Mouse (Mus musculus) left cerebral cortex, postnatal 10 days (tissue): ENCODE results near the gene Prss27. TPM values are rescaled to one million over a fixed set of nuclear protein-coding genes. Genes with fewer than 3 reads are reported as not detected.

Experiments
- DNase-seq, 2 experiments: peaks; one replicate each; pipeline ENCODE4 v3.0.0; 2021 to 2022; ENCODE audit warnings: low spot score in 2 of 2, mixed read lengths in 1 of 2; ENCODE audit errors: extremely low spot score in 1 of 2
- intact Hi-C: fragments of 180-260 bp; cut with DNase I; formaldehyde crosslinking; loops from one replicate; pipeline ENCODE4 v1.15.1; 2025
- total RNA-seq, 2 experiments: library from RNA; stranded (reverse); gene quantifications; 2 replicates each; pipeline ENCODE4 v1.2.3; 2021

Gene Prss27
- not detected for total RNA-seq

DNA sequence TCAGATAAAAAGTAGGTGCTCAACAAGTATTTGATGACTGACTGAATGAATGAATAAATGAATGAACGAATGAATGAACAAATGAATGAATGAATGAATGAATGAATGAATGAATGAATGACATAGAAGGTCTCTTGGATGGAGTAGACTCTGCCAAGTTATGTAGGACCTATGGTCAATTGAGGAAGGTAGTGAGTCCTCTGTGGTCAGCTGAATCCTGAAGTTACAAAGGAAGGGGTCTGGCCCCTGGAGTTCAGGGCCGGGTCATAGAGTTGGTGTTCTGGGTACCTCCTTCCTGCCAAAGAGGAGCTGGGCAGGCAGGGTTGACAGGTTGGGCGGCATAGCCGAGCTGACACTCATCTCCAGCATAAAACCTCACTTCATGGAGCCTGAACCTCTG lies at the start of gene Prss27:
Gene Prss27, plus strand, starts transcription at position 301 of the 400 bp plus-strand sequence.
- DNase-seq, result no peak
- intact Hi-C loops, result no loop called here

DNA sequence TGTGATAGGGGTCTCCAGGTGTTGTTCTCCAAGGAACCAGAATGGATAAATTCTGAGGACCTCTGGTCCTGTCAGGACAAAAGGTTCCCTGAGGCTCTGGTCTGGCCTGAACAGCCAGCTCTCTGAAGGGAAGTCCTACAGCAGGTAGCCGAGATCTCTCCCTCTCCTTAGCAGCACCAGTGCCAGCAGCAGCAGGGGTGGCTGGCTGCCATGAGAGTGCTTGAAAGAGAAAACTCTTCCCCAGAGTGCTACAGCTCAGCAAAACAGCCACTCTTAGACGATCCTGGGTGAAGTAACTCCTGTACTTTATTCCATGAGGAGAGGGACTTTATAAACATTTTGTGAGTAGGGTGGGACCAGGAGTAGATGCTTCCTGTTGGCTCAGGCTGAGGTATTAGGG lies 48.1 kb upstream of the Prss27 start:
- intact Hi-C loops, result no loop called here
- peak in 1 of 2 experiments; percentile 56 for DNase-seq

DNA sequence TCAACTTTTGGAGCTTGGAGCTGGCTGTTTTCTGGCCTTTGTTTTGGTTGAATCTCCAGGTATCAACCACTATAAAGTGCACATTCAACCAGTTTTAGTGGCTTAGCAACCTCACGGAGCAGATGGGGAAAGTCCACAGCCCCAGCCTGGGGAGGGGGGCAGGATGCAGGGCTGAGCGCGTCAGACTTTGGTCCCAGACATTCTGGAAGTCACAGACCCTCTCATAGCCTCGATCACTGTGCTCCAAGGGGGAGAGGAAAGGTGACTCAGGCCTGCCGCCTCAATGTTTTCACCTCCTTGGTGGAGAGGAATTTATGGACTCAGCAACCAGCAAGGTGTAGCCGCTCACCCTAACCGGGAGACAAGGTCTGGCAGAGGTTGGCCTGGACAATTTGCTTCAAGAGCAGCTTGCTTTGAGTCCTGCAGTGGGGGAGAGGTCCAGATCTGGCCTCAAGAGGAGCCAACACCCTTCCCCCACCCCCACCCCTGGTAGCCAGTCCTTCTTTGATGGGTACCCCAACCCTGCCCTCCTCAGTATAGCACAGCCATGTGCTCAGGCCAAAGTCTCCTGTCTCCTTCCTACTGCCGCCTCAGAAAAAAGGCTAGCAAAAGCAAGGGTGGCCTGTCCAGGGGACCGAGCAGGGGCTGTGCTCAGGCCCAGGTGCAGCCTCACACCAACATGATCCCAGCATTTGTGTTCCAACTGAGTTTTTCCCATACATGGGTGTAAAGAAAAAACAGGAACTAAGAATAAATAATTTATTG lies 45.0 kb upstream of the Prss27 start:
- intact Hi-C loops, result no loop called here
- DNase-seq, result peak in 1 of 2 experiments; percentile 26

DNA sequence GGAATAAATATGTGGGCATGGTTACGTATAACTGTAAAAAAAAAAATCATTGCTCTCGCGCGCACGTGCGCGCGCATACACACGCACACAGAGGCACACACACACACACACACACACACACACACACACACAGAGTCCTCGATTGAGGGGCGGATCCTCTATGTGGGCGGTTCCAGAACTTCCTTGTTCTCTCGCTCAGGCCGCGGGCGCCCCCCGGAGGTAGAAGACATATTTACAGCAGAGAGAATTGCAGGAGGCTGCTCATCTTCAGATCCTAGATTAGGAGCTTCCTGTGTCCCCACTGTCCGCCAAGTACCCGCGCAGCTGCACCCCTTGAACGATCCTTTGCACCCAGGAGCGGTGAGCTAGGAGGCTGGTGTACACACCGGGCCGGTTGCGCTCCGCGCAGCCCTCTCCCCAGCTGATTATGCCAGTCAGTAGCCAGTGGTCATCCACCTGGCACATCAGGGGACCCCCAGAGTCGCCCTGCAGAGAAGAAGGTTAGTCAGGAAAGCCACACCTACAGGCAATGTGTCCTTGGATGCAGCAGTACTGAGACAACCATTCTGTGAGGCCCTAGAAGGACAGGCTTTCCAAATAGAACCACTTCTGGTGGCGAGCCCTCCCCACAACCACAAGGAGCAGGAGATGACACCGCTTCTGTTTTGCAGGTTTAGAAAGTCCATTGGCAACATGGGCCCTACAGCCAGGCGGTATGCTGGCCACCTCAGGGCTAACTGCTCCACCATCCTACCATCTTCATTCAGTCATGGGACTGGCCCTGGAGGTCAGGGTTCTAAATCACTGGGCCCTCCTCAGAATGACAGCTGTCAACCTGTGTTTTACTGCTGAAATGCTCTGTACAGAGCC lies 44.1 kb upstream of the Prss27 start:
- intact Hi-C loops, result no loop called here
- DNase-seq, result peak; percentile 93 to 95

DNA sequence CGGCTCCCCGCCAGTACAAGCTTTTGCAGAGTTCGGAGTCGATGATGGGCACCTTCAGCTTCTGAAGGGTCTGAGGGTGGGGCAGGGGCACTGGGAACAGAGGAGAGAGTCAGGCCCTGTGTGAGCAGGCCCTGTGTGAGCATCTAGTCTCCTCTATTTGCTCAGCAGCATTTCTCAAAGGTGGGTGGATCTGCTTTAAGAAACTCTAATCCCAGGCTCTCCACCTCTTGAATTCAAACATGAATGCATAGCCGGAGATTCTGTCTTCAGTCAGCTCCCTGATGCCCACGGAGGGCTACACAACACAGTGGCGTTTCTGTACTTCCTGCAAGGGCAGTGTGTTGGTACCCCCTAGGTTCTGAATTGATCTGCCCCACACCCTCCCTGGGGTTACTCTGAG lies 43.3 kb upstream of the Prss27 start:
- intact Hi-C loops, result no loop called here
- peak in 1 of 2 experiments; percentile 25 for DNase-seq

DNA sequence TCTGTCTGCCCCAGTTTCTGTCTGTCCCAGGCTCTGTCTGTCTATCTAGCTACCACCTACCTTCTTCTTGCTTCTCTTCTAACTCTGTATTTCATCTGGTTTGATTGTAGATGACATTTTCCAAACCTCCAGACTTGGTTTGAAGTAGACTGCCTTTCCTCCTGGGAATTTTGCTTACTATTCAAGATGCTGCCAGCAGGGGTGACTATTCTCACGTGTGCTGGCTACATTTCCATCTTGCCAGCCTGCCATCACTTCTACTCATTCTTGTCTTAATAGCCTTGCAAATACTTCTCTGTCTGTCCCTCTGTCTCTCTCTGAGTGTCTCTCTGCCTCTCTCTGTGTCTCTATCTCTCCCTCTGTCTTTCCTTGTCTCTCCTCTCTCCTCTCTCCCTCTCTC lies 42.5 kb upstream of the Prss27 start:
- no peak for DNase-seq
- intact Hi-C loops, result no loop called here

DNA sequence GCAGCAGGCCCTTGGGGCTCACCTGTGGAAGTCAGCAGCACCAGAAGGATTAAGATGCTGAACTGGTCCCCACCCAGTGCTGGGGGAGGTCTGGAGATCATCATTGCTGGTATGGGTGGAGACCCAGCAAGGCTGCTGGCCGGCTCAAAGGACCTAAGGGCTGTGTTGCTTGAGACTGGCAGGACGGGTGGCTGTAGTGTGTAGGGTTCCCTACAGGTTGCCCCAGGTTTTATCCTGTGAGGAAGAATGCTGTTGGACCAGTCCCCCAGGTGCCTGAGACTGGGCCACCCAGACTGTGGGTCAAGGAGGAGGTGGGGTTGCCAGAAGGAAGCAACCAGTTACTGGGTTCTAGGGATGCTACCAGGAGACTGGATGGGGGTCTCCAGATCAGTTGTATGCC lies 40.0 kb upstream of the Prss27 start, which contains the start of gene Prss22:
Gene Prss22, minus strand, starts transcription at position 200 of the 400 bp plus-strand sequence.
- intact Hi-C loops, result no loop called here
- DNase-seq, result peak in 1 of 2 experiments; percentile 17

DNA sequence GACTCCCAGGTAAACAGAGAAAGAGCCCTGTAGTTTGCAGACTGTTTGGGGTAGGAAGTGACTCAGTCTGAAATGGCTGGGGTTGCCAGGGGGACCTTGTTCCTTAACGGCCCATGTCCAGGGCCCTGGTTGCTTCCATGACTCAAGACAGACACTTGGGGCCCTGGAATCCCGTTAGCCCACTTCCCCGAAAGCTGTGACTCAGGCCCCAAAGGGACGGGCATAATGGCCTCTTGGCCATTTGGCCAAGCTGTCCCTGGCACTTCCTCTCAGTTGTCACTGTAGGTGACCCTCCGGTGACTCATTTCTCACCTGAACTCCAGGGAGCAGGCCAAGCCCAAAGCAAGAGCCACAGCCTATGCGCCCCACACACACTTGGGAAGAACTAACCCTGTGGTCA lies 39.6 kb upstream of the Prss27 start:
- intact Hi-C loops, result no loop called here
- peak in 1 of 2 experiments; percentile 12 for DNase-seq

DNA sequence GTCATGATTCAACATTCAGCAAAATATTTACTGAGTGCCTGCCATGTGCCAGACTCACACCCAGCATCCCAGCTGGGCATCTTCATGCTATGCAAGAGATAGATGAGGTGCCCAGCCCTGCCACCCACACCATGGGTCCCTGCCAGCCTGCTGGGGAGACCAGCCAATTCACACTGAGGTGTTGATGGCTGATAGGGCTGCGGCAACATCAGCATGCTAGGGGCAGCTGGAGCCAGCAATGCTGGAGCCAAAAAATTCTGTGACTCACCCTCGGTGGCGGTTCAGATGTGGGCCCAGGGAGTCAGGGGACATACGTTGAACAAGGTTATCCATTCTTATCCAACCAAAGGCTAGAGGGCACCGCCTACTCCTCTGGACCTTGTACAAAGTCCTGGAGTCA lies 37.5 kb upstream of the Prss27 start:
- intact Hi-C loops, result no loop called here
- DNase-seq, result peak; percentile 51 to 81

DNA sequence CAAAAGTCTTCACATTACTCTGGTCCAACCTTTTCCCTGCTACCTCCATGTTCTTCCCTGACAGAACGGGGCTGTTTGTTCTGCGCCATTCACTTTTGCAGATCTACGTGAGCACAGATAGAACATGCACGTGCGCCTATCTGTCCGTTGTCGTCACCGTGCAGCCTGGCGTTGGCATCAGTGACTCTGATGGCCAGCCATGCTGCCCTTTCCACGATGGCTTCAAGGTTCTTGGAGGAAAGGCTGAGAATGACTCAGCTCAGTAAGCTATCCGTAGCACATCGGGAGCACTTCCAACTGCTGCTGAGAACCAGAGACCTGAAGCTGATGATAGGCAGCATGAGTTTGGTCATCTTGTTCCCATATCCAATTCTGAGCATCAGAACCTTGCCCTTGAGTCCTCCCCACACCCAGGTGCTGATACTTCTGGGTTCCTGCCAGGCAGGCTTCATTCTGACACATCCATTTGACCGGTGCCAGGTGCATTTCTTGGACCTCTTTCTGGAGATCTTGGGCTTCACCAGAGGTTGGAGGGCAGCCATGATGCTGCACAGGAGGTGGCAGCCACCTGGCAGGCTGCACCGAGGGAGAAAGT lies 33.8 kb upstream of the Prss27 start:
- intact Hi-C loops, result no loop called here

DNA sequence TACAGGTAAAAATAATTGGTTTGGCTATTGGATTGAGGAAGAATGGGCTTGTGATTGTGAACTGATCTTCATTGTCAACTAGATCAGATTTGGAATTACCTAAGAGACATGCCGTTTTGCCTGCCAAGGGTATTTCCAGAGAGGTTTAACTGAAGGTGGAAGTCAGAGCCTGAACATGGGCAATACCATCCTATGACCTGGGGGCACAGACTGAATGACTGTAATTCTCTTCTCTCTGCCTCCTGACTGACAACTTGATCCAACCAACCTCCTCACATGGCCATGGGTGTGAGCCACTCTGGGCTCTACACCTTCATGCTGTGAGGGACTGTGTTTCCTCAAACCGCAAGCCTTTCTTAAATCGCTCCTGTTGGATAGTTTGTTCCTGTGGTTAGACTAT lies 32.9 kb upstream of the Prss27 start:
- no peak for DNase-seq
- intact Hi-C loops, result no loop called here

More for the DNA sequence above, 33.8 kb upstream of the Prss27 start:
- no peak for DNase-seq

DNA sequence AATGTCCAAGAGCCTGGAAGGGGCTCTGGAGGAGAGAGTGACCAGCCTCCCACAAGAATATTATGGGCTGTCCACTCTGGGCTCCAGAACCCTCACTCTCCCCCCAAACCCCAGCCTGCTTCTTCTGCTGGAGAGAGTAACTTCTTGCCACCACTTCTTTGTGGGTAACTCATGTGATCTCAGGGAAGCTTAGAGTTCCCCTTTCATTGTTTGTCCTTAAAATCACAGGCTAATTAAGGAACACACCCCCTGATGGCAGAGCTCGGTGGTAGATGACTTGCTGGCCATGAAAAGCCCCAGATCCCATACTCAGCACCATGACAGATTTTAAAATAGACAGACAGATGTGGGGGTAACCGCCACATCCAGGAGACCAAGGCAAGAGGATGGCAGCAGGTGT lies 31.0 kb upstream of the Prss27 start:
- intact Hi-C loops, result no loop called here
- no peak for DNase-seq

DNA sequence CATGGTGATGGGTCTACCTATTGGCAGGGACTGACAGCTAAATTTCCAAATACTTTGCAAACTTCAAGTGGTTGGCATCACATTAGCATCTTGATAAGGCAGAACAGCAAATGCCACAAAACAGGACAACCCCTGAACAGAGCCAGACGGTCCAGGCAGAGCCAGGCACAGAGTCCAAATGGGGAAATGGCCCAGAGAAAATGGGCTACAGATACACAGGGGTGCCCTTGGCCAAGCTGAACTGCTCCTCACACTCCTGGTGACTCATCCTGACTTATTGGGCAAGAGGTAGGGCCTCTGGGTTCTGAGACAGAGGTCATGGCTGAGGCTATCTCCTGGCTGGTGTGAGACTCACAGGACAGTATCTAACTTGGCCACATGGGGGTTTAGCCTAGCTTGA lies 30.6 kb upstream of the Prss27 start:
- intact Hi-C loops, result no loop called here
- no peak for DNase-seq

DNA sequence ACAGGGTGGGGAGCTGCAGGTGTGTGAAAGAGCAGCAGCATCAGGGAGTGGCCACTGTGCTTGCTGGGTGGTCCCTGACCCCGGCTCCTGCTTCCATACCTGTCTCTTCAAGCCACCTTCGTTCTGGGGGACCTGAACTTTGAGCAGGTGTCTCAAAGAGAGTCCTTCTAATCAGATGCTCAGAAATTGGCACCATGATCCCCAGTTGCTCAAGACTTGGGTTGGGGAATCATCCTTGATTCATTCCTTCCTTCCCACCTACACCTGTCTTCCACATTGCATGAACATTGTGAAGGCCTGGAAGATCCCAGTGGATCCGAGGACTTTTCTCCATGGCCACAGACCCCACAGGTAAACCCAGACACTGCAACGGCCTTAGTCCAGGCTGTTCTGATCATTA lies 29.8 kb upstream of the Prss27 start:
- DNase-seq, result no peak
- intact Hi-C loops, result no loop called here

DNA sequence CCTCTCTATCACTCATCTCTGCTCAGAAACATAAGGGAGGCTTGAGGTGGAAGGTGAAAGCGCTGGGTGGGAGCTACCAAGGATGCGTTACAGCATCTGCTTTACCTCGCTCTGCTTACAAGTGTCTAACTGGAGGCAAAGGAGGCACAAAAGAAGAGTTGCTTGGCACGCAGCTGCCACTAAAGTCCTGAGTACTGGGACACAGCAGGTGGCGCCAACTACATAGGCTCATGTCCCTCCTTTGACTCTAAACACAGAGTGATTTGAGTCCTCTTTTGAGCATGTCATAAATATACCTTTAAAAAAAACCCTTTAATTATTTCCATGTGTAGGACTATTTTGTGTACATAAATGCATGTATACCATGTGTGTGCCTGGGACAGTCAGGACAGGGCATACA lies 28.3 kb upstream of the Prss27 start:
- intact Hi-C loops, result no loop called here
- DNase-seq, result no peak

DNA sequence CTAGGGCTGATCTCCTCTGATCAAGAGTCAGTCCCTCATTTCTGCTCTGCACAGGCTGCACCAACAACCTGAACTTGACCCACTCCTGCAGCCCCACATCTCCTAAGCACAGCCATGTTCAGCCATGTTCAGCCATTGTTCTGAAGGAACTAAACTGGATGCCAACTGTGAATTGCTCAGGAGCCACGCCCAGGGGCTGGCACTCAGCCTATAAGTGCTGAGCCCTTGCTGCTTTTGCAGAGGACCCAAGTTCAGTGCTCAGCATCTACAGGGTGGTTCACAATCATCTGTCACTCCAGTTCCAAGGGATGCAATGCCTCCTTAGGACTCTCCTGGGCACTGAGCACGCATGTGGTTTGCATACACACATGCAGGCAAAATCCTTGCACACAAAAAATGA lies 25.0 kb upstream of the Prss27 start:
- intact Hi-C loops, result no loop called here
- DNase-seq, result no peak

DNA sequence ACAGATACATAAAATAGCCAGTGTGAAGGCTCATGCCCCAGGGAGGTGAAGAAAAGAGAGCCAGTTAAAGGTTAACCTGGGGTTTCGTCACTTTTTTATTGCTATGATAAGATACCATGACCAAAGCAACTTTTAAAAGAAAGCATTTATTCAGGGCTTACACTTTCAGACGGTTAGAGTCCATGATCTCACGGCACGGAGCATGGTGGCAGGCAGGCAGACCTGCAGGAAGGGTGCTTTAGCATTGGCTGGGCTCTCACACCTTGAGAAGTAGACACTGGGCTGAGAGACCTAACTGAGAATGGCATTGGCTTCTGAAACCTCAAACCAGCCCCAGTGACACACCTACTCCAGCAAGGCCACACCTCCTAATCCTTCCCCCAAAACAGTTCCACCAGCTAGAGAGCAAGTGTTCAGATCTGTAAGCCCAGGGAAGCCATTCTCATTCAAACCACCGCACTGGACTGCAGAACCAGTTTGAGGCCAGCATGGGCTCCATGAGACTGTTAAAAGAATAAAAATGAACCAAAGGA lies 23.4 kb upstream of the Prss27 start:
- DNase-seq, result no peak
- intact Hi-C loops, result no loop called here

DNA sequence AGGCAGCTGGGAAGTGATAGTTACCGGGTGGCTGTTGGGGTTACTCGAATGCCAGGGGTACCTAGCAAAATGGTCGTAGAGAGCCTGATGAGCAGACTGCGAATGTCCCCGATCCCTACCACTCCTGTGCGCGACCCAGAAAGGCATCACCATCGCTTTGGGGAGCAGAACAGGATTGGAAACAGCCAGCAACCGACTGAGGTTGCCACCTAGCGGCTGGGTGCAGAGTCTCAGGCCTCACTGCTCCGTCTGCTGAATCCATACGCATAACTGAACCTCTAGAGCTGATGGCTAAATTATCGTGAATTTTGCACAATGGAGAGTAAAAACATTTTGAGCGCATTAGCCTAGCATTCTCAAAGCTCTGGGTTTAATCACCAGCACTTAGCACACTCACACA lies 22.2 kb upstream of the Prss27 start:
- no peak for DNase-seq
- intact Hi-C loops, result no loop called here

DNA sequence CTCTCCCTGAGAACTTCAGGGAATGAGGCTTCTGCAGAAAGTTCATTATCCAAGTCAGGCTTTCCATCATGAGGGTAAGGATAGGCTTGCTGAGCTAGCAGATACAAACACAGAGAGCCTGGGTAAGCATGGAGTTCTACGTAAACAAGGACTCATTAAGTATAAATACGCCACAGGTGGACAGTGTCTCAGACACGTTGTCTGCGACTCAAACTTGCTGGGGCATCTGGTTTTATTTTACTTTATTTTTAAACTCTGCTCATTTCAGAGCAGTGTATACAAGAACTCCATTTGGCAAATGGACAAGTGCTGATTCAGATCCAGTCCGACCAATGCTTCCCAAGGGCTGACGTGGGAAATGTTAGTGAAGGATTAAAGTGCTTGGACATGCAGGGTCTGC lies 17.2 kb upstream of the Prss27 start:
- DNase-seq, result no peak

More for the DNA sequence above, 17.2 kb upstream of the Prss27 start:
- intact Hi-C loops, result no loop called here
